Mouse (Mus musculus): ENCODE measurements around the gene Col9a3.
A peak's percentile ranks its signal among the peaks of the same experiment; 100 is the strongest.

Col9a3 gene

GRCm38 (mm10) chr2:180641576-180642554 lies 44.3 kb downstream of the Col9a3 start:
- DNase-seq (ENCODE audit: low spot score) = no peak

GRCm38 (mm10) chr2:180642555-180643260 lies 45.1 kb downstream of the Col9a3 start, which contains the start of gene Tcfl5:
Gene Tcfl5, minus strand, starts transcription at chr2:180642708.
- no peak for DNase-seq (ENCODE audit: low spot score)

- DNase-seq (ENCODE audit: low spot score) = no peak
These were observed 46.0 kb downstream of the Col9a3 start for GRCm38 (mm10) chr2:180643626-180644025.

- DNase-seq (ENCODE audit: low spot score) = no peak
These were observed 49.3 kb downstream of the Col9a3 start for GRCm38 (mm10) chr2:180646841-180647240.

- no peak for DNase-seq (ENCODE audit: low spot score)
These were observed 57.1 kb downstream of the Col9a3 start for GRCm38 (mm10) chr2:180654666-180655065.

- DNase-seq (ENCODE audit: low spot score) = no peak
These were observed 57.6 kb downstream of the Col9a3 start for GRCm38 (mm10) chr2:180655150-180655549.

- DNase-seq (ENCODE audit: low spot score) = peak; percentile 56
These were observed 59.9 kb downstream of the Col9a3 start for GRCm38 (mm10) chr2:180657394-180658013.

- no peak for DNase-seq (ENCODE audit: low spot score)
These were observed 60.8 kb downstream of the Col9a3 start for GRCm38 (mm10) chr2:180658381-180658780.

GRCm38 (mm10) chr2:180659353-180660150 lies 62.0 kb downstream of the Col9a3 start:
- no peak for DNase-seq (ENCODE audit: low spot score)

GRCm38 (mm10) chr2:180660521-180660920 lies 62.9 kb downstream of the Col9a3 start:
- no peak for DNase-seq (ENCODE audit: low spot score)

GRCm38 (mm10) chr2:180662008-180662407 lies 64.4 kb downstream of the Col9a3 start:
- no peak for DNase-seq (ENCODE audit: low spot score)

Measured in ovary, postnatal 36 days (tissue).